Mouse (Mus musculus) lung, postnatal 14 days (tissue): Measurements from ENCODE around the gene Nfxl1.

Experiments
- DNase-seq: peaks from one replicate; pipeline ENCODE4 v3.0.0; 2021

The Nfxl1 gene

DNA sequence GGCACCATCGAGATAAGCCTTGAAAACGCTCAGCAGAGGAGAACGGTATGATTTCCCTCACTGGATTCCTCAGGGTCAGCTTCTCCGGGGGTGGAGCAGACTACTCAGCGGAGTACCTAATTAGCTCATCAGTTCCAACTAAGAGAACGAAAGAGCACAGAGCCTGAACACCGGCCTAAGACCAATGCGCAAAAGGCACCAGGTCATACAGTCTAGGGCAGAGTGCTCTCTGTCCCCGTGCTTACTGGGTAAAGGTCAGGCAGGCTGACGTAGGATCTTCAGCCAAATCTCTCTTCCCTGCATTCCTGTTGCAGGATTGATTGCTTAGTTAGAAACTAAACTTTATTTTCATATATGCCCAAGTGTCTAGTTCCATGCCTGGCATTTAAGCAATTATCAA, 61.2 kb downstream of the Nfxl1 start:
- no peak for DNase-seq

- no peak for DNase-seq
These were observed 62.7 kb downstream of the Nfxl1 start for GRCm38 (mm10) chr5:72496756-72497155.

DNA sequence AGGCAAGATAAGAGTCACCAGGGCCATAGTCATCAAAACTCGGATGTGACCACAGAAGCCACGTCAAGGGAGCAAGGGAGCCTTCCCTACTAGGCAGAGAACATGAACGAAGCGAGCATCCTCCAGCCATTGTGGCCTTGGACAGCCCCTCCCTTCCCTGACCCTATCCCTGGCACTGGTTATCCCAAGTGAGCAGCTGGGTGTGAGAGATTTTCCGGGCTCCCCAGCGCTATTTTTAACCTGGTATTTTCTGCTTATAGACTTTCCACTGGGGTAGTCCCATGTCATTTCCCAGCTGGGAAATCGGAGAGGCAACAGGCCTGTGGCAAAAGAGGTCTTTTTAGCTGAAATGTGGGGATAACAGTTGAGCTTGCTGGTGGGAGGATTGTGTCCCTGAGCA, 65.6 kb downstream of the Nfxl1 start:
- DNase-seq, result no peak

DNA sequence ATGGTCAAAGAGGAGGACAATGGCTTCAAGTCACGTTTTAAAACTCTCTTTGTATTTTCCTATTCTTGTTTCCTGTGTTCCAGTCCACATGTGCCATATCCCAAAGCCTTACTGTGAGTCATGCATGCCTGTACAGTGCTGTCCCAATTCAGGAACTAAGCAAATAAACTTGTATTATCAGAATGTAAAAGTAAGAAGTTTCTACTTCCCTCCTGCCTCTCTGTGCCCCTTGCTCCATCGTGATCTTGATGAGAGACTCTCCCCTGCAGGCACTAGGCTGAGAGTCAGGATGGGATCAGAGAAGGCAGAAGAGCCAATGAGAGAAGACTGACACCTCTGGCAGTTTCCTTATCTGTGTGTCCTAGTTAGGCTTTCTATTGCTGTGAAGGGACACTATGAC, 68.3 kb downstream of the Nfxl1 start:
- DNase-seq, result no peak

DNA sequence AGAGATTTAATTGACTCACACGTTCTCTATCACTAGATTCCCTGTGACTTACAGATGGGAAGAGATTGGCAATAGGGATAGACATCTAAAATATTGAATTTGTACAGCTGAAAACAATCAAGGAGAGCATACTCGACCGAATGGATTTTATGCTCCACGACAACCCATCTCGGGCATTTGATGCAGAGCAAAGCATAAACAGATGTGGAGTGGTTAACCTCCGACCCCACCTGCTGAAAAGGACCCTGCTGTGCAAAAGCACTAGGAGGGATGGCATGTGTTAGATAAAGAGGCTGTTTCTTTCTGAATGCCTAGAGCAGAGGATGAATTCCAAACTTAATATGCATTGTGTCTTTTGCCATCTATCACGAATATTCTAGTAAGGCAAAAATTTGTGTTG, 79.0 kb downstream of the Nfxl1 start:
- DNase-seq, result no peak

- no peak for DNase-seq
These were observed 87.0 kb downstream of the Nfxl1 start for GRCm38 (mm10) chr5:72472317-72473009.

- DNase-seq, result no peak
These were observed 87.7 kb downstream of the Nfxl1 start for GRCm38 (mm10) chr5:72471746-72472145.

GRCm38 (mm10) chr5:72464932-72465331, 94.6 kb downstream of the Nfxl1 start:
- DNase-seq, result no peak
